Mouse (Mus musculus) hindbrain, embryonic 12.5 days (tissue): Measurements from ENCODE around the gene Tcea3. TPM values are rescaled to one million over a fixed set of nuclear protein-coding genes. Genes with fewer than 3 reads are reported as not detected.

Experiments used
- ATAC-seq: fragments of 200-750 bp; cut with Nextera tagmentation; 2 replicates; pipeline ENCODE4 v1.8.0; 2017; ENCODE audit warnings: moderate TSS enrichment; ENCODE audit not compliant: low FRiP score
- H3K27ac ChIP-seq: fragments of 300-500 bp; sonication (generic); 2 replicates; pipeline ENCODE4 v1.5.1; 2016; ENCODE audit warnings: mild to moderate bottlenecking
- H3K27me3 ChIP-seq: fragments of 300-500 bp; sonication (generic); 2 replicates; pipeline ENCODE4 v1.6.1; 2016; ENCODE audit warnings: mild to moderate bottlenecking
- H3K36me3 ChIP-seq: fragments of 300-500 bp; sonication (generic); 2 replicates; pipeline ENCODE4 v1.6.1; 2016; ENCODE audit warnings: mild to moderate bottlenecking
- H3K4me1 ChIP-seq: fragments of 300-500 bp; sonication (generic); 2 replicates; pipeline ENCODE4 v1.6.1; 2016
- H3K4me2 ChIP-seq: fragments of 300-500 bp; sonication (generic); replicated peaks from 2 replicates; pipeline ENCODE4 v1.6.1; 2016; ENCODE audit warnings: mild to moderate bottlenecking
- H3K4me3 ChIP-seq: fragments of 300-500 bp; sonication (generic); 2 replicates; pipeline ENCODE4 v1.5.1; 2016; ENCODE audit warnings: mild to moderate bottlenecking
- H3K9ac ChIP-seq: fragments of 300-500 bp; sonication (generic); 2 replicates; pipeline ENCODE4 v1.6.1; 2016; ENCODE audit warnings: mild to moderate bottlenecking, moderate library complexity
- H3K9me3 ChIP-seq: fragments of 300-500 bp; sonication (generic); replicated peaks from 2 replicates; pipeline ENCODE4 v1.6.1; 2016; ENCODE audit warnings: mild to moderate bottlenecking
- WGBS: fragments of 180-500 bp; shearing (Covaris S2); methylation state at CpG from one replicate; pipeline ENCODE4 v1.1.7; 2016; 5-methylcytosine and 5-hydroxymethylcytosine counted together
- polyA plus RNA-seq: library from polyadenylated mRNA; unstranded; fragments of >200 nt; fragmentation: Nextera tagmentation; extraction: Ambion mirVana; gene quantifications from 2 replicates; pipeline ENCODE4 v1.2.1, GENCODE M21; 2016

Gene Tcea3
- polyA plus RNA-seq, 1 experiment from 2014 or later: 5.0 TPM

DNA sequence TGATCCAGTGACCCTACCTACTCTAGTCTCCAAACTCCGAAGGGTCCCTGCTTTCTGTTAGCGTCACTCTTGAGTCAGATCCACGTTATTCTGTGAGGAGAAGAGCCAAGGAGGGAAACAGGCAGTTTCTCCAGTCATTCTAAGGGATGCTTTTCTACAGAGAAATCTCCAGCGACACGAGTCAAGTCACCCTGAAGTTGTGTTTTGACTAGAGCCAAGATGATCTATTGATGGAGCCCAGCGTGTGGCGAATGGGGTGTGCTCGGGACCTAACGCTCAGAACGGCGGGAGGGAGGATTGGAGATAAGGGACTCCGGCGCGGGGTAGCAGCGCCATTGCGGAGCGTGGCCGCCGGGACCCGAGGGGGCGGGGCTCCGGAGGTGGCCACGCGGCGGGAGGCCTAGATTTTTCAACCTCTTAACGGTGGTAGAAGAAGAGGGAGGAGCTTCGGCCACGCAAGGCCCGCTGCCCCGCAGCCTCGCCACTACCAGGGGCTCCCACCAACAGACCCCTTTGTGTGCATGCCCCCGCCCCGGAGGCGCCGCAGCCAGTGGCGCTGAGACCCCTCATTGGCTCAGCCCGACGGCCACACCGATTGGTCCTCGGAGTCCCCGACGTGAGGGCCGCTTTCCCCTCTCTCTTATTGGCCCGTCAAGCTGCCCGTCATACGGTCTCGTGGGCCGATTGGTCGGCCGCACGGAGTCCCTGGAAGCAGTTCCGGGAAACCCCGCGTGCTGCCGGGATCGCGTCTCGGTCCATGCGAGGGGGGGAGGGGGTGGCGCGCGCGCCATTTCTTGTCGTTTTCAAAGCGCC, 62.9 kb downstream of the Tcea3 start, which contains the start of gene Hnrnpr:
TSS of gene Hnrnpr (plus strand) at position 714 of the 813 bp plus-strand sequence.
- Histone ChIP-seq H3K4me1 (peaks cover 32% of the 10 kb centered on the region), H3K27me3 (no peaks in the 10 kb centered on the region), H3K4me3 (peak within 1 kb of the TSS; percentile 98), H3K4me2 (peak within 1 kb of the TSS; percentile 77), H3K9me3 (no peaks in the 10 kb centered on the region), H3K9ac (peak within 1 kb of the TSS; percentile 100), H3K36me3 (no peaks in the 10 kb centered on the region), H3K27ac (peak within 1 kb of the TSS; percentile 97)
- under 1% methylated on average over 63 of the region's 65 CpGs for WGBS
- ATAC-seq: peak; percentile 100

GRCm38 (mm10) chr4:136311042-136311999, 63.8 kb downstream of the Tcea3 start:
- H3K27me3 ChIP-seq: no peaks in the 10 kb centered on the region
- peak; percentile 13 for ATAC-seq
- peak overlapping the region; percentile 100 for H3K9ac ChIP-seq
- peak overlapping the region; percentile 97 for H3K27ac ChIP-seq
- peaks cover 32% of the 10 kb centered on the region for H3K4me1 ChIP-seq
- under 1% methylated on average over 66 of the region's 81 CpGs for WGBS
- H3K4me3 ChIP-seq: peak overlapping the region; percentile 98
- H3K9me3 ChIP-seq: no peaks in the 10 kb centered on the region
- H3K4me2 ChIP-seq: peak overlapping the region; percentile 77
- H3K36me3 ChIP-seq: peaks cover 1% of the 10 kb centered on the region; the same call in 1 of the 2 replicates

- peak overlapping the region; percentile 98 for H3K4me3 ChIP-seq
- WGBS: 37% methylated on average over 4 of the region's 4 CpGs
- ATAC-seq: no peak
- H3K9ac ChIP-seq: 0 out of 2 replicates have a peak overlapping the region, but pooled peaks have one; percentile 23
- H3K9me3 ChIP-seq: no peaks in the 10 kb centered on the region
- H3K27ac ChIP-seq: no peak overlapping the region
- H3K36me3 ChIP-seq: peaks cover 12% of the 10 kb centered on the region
- peaks cover 32% of the 10 kb centered on the region for H3K4me1 ChIP-seq
- H3K4me2 ChIP-seq: peak overlapping the region; percentile 77
- H3K27me3 ChIP-seq: no peaks in the 10 kb centered on the region
Observed at GRCm38 (mm10) chr4:136312616-136313015, 65.1 kb downstream of the Tcea3 start.

- no peak for ATAC-seq
- no peak overlapping the region for H3K27ac ChIP-seq
- no peak overlapping the region for H3K4me3 ChIP-seq
- H3K4me1 ChIP-seq: peaks cover 19% of the 10 kb centered on the region
- WGBS: 85% methylated on average over 4 of the region's 4 CpGs
- H3K9ac ChIP-seq: no peak overlapping the region
- no peaks in the 10 kb centered on the region for H3K9me3 ChIP-seq
- peaks cover 56% of the 10 kb centered on the region for H3K36me3 ChIP-seq
- H3K4me2 ChIP-seq: no peak overlapping the region
- H3K27me3 ChIP-seq: no peaks in the 10 kb centered on the region
Observed at GRCm38 (mm10) chr4:136317667-136318066, 70.1 kb downstream of the Tcea3 start.

- no peak overlapping the region for H3K4me3 ChIP-seq
- H3K4me2 ChIP-seq: no peak overlapping the region
- H3K9me3 ChIP-seq: no peaks in the 10 kb centered on the region
- 88% methylated on average over 4 of the region's 4 CpGs for WGBS
- no peak overlapping the region for H3K9ac ChIP-seq
- H3K27me3 ChIP-seq: no peaks in the 10 kb centered on the region
- no peak overlapping the region for H3K27ac ChIP-seq
- ATAC-seq: no peak
- peaks cover 71% of the 10 kb centered on the region for H3K36me3 ChIP-seq
- peaks cover 1% of the 10 kb centered on the region; the same call in 1 of the 2 replicates for H3K4me1 ChIP-seq
Observed at GRCm38 (mm10) chr4:136320016-136320415, 72.5 kb downstream of the Tcea3 start.

DNA sequence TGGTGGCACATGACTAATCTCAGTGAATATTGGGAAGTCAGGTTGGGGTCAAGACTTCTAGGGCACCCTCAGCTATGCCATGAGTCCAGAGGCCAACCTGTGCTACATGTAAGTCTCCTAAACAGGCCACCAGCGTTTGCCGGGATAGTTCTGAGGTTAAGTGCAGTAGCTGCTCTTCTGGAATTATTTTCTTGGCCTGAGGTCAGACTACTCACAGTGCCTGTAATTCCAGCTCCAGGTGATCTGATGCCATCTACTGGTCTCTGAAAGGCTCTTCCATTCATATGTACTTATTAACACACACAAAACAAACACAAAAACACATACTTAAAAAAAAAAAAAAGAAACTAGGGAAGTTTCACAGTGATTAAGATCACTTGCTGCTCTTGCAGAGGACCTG, 76.7 kb downstream of the Tcea3 start:
- no peak overlapping the region for H3K9ac ChIP-seq
- WGBS: 86% methylated on average over 2 of the region's 2 CpGs
- no peaks in the 10 kb centered on the region for H3K4me1 ChIP-seq
- ATAC-seq: no peak
- peaks cover 62% of the 10 kb centered on the region for H3K36me3 ChIP-seq
- no peak overlapping the region for H3K27ac ChIP-seq
- H3K4me3 ChIP-seq: no peak overlapping the region
- H3K4me2 ChIP-seq: no peak overlapping the region
- H3K9me3 ChIP-seq: no peaks in the 10 kb centered on the region
- no peaks in the 10 kb centered on the region for H3K27me3 ChIP-seq

Other genes starting within 250 kb of the Tcea3 start
- 36.5 and 41.5 TPM in 2 replicates for gene Eloa, start 226.0 kb upstream of the Tcea3 start, polyA plus RNA-seq
- 277 and 292 TPM in 2 replicates for gene Rpl11, start 194.3 kb upstream of the Tcea3 start, polyA plus RNA-seq
- 372 and 426 TPM in 2 replicates for gene Id3, start 104.2 kb upstream of the Tcea3 start, polyA plus RNA-seq
- 7.0 and 7.9 TPM in 2 replicates for gene E2f2, start 75.3 kb upstream of the Tcea3 start, polyA plus RNA-seq
- gene Asap3, start 41.4 kb upstream of the Tcea3 start, polyA plus RNA-seq: 11.6 and 11.8 TPM in 2 replicates
- gene Zfp46, start 37.0 kb downstream of the Tcea3 start, polyA plus RNA-seq: 42.4 and 42.6 TPM in 2 replicates
- 219 and 236 TPM in 2 replicates for gene Hnrnpr, start 63.2 kb downstream of the Tcea3 start, polyA plus RNA-seq
- gene Htr1d, start 175.8 kb downstream of the Tcea3 start, polyA plus RNA-seq: 0.26 and 0.50 TPM in 2 replicates
- 0.12 TPM in 1 of 2 replicates, not detected in the other for gene 6030445D17Rik, start 214.5 kb downstream of the Tcea3 start, polyA plus RNA-seq
- 80.9 and 83.1 TPM in 2 replicates for gene Luzp1, start 222.0 kb downstream of the Tcea3 start, polyA plus RNA-seq